Mouse (Mus musculus): ENCODE measurements around the gene Ms4a4b. TPM values are rescaled to one million over a fixed set of nuclear protein-coding genes. Genes with fewer than 3 reads are reported as not detected.

Ms4a4b gene
- not detected in 2 replicates for total RNA-seq (2012; rRNA removed)

GRCm38 (mm10) chr19:11443338-11443737 lies at the start of gene Ms4a4b:
Gene Ms4a4b (plus strand): TSS chr19:11443553.
- no peak for TF ChIP-seq CHD2 (IDR thresholded peaks at IDR 0.05; ENCODE audit: low read depth, low read length)
- DNase-seq (ENCODE audit: low read depth, low spot score), result no peak
- H3K36me3 ChIP-seq (ENCODE audit: control insufficient read depth, insufficient read depth, low read length, poor library complexity, severe bottlenecking), result no peaks in the 10 kb centered on the region
- no peaks in the 10 kb centered on the region for H3K4me1 ChIP-seq (ENCODE audit: control insufficient read depth in 2 of 2, insufficient read depth in 2 of 2, low read length in 2 of 2, poor library complexity in 1 of 2)
- H3K4me3 ChIP-seq (ENCODE audit: insufficient read depth in 1 of 2, low read depth in 1 of 2, low read length in 2 of 2, poor library complexity in 1 of 2, severe bottlenecking in 1 of 2), result no peak within 1 kb of the TSS
- in situ Hi-C loops (cut with MboI; ENCODE audit: low sequenced_read_pairs in 2 of 2, unreplicated experiment in 2 of 2), result no loop called here
- no peak within 1 kb of the TSS for H3K27ac ChIP-seq (ENCODE audit: insufficient read depth, low read depth, low read length, poor library complexity, severe bottlenecking)
- no peaks in the 10 kb centered on the region for H3K9me3 ChIP-seq (ENCODE audit: control insufficient read depth, insufficient read depth, low read depth, low read length)
- no peak within 1 kb of the TSS for H3K9ac ChIP-seq (ENCODE audit: insufficient read depth, low read depth, low read length, poor library complexity, severe bottlenecking)

- Histone ChIP-seq H3K9me3 (ENCODE audit: control insufficient read depth, insufficient read depth, low read depth, low read length) (no peaks in the 10 kb centered on the region), H3K4me3 (ENCODE audit: insufficient read depth in 1 of 2, low read depth in 1 of 2, low read length in 2 of 2, poor library complexity in 1 of 2, severe bottlenecking in 1 of 2) (no peak overlapping the region), H3K27ac (ENCODE audit: insufficient read depth, low read depth, low read length, poor library complexity, severe bottlenecking) (no peak overlapping the region), H3K36me3 (ENCODE audit: control insufficient read depth, insufficient read depth, low read length, poor library complexity, severe bottlenecking) (no peaks in the 10 kb centered on the region), H3K4me1 (ENCODE audit: control insufficient read depth in 2 of 2, insufficient read depth in 2 of 2, low read length in 2 of 2, poor library complexity in 1 of 2) (no peaks in the 10 kb centered on the region), H3K9ac (ENCODE audit: insufficient read depth, low read depth, low read length, poor library complexity, severe bottlenecking) (no peak overlapping the region)
- in situ Hi-C loops (cut with MboI; ENCODE audit: low sequenced_read_pairs in 2 of 2, unreplicated experiment in 2 of 2), result no loop called here
- no peak for DNase-seq (ENCODE audit: low read depth, low spot score)
- TF ChIP-seq HCFC1 (IDR thresholded peaks at IDR 0.05; ENCODE audit: borderline replicate concordance, insufficient read depth, low read length) (no peak), ZC3H11A (IDR thresholded peaks at IDR 0.05; ENCODE audit: borderline replicate concordance, low read depth, low read length) (no peak), CHD2 (IDR thresholded peaks at IDR 0.05; ENCODE audit: low read depth, low read length) (no peak), ZNF384 (IDR thresholded peaks at IDR 0.05; ENCODE audit: low read depth, low read length) (no peak), MAFK (IDR thresholded peaks at IDR 0.05; ENCODE audit: insufficient read depth, low read depth, low read length) (no peak)
Observed at GRCm38 (mm10) chr19:11395769-11396168, 47.6 kb upstream of the Ms4a4b start.

DNA sequence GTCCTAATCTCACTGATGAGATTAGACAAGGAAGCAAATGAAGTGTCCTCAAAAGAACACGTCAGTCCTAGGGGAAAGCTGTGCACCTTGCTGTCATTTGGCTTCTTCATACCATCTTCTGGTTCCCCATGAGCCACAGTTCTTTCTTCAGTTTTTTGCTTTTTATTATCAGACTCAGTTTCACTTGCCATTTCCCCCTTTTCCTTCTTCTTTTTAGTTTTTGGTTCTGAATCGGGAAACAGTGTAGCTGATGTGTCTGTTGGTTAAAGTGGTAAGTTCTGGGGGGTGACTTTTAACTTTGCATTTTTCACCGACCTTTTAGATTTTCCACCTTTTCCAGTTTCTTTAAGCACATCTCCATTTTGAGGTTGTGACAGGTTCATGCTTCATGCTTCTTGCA lies 38.8 kb upstream of the Ms4a4b start, which contains the start of gene Ms4a4c:
Gene Ms4a4c (plus strand): TSS at position 244 of the 400 bp plus-strand sequence.
- Histone ChIP-seq H3K9me3 (ENCODE audit: control insufficient read depth, insufficient read depth, low read depth, low read length) (no peaks in the 10 kb centered on the region), H3K36me3 (ENCODE audit: control insufficient read depth, insufficient read depth, low read length, poor library complexity, severe bottlenecking) (no peaks in the 10 kb centered on the region), H3K4me1 (ENCODE audit: control insufficient read depth in 2 of 2, insufficient read depth in 2 of 2, low read length in 2 of 2, poor library complexity in 1 of 2) (no peaks in the 10 kb centered on the region), H3K27ac (ENCODE audit: insufficient read depth, low read depth, low read length, poor library complexity, severe bottlenecking) (no peak within 1 kb of the TSS), H3K9ac (ENCODE audit: insufficient read depth, low read depth, low read length, poor library complexity, severe bottlenecking) (no peak within 1 kb of the TSS), H3K4me3 (ENCODE audit: insufficient read depth in 1 of 2, low read depth in 1 of 2, low read length in 2 of 2, poor library complexity in 1 of 2, severe bottlenecking in 1 of 2) (no peak within 1 kb of the TSS)
- no peak for DNase-seq (ENCODE audit: low read depth, low spot score)
- in situ Hi-C loops (cut with MboI; ENCODE audit: low sequenced_read_pairs in 2 of 2, unreplicated experiment in 2 of 2), result no loop called here
- TF ChIP-seq ZNF384 (IDR thresholded peaks at IDR 0.05; ENCODE audit: low read depth, low read length) (no peak), HCFC1 (IDR thresholded peaks at IDR 0.05; ENCODE audit: borderline replicate concordance, insufficient read depth, low read length) (no peak), CHD2 (IDR thresholded peaks at IDR 0.05; ENCODE audit: low read depth, low read length) (no peak), ZC3H11A (IDR thresholded peaks at IDR 0.05; ENCODE audit: borderline replicate concordance, low read depth, low read length) (no peak)

GRCm38 (mm10) chr19:11407428-11407827 lies 35.9 kb upstream of the Ms4a4b start:
- in situ Hi-C loops (cut with MboI; ENCODE audit: low sequenced_read_pairs in 2 of 2, unreplicated experiment in 2 of 2), result no loop called here
- no peak for DNase-seq (ENCODE audit: low read depth, low spot score)
- H3K4me1 ChIP-seq (ENCODE audit: control insufficient read depth in 2 of 2, insufficient read depth in 2 of 2, low read length in 2 of 2, poor library complexity in 1 of 2), result no peaks in the 10 kb centered on the region

DNA sequence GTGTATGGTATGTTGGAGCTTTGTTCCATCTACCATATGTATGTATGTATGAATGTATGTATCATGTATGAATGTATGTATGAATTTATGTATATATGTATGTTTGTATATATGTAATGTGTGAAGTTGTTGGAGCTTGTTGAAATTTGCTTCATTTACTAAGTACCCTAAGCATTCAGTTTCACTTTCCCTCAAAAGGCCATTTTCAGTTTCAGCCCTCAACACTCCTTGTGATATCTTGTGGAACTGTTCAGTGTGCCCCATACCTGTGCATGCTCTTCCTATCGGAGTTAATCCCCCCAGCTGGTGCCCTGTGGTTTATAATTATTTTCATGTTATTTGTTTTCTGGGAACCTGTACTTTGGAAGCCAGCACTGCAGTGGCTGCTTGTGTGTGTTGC lies 34.8 kb upstream of the Ms4a4b start:
- in situ Hi-C loops (cut with MboI; ENCODE audit: low sequenced_read_pairs in 2 of 2, unreplicated experiment in 2 of 2), result no loop called here
- no peak for DNase-seq (ENCODE audit: low read depth, low spot score)
- H3K27ac ChIP-seq (ENCODE audit: insufficient read depth, low read depth, low read length, poor library complexity, severe bottlenecking), result no peak overlapping the region
- H3K4me3 ChIP-seq (ENCODE audit: insufficient read depth in 1 of 2, low read depth in 1 of 2, low read length in 2 of 2, poor library complexity in 1 of 2, severe bottlenecking in 1 of 2), result no peak overlapping the region
- no peaks in the 10 kb centered on the region for H3K9me3 ChIP-seq (ENCODE audit: control insufficient read depth, insufficient read depth, low read depth, low read length)
- no peak for TF ChIP-seq CHD2 (IDR thresholded peaks at IDR 0.05; ENCODE audit: low read depth, low read length)
- no peak for TF ChIP-seq MAFK (IDR thresholded peaks at IDR 0.05; ENCODE audit: insufficient read depth, low read depth, low read length)
- no peak for TF ChIP-seq ZNF384 (IDR thresholded peaks at IDR 0.05; ENCODE audit: low read depth, low read length)
- TF ChIP-seq ZC3H11A (IDR thresholded peaks at IDR 0.05; ENCODE audit: borderline replicate concordance, low read depth, low read length), result no peak
- no peak for TF ChIP-seq HCFC1 (IDR thresholded peaks at IDR 0.05; ENCODE audit: borderline replicate concordance, insufficient read depth, low read length)
- no peaks in the 10 kb centered on the region for H3K36me3 ChIP-seq (ENCODE audit: control insufficient read depth, insufficient read depth, low read length, poor library complexity, severe bottlenecking)
- no peaks in the 10 kb centered on the region for H3K4me1 ChIP-seq (ENCODE audit: control insufficient read depth in 2 of 2, insufficient read depth in 2 of 2, low read length in 2 of 2, poor library complexity in 1 of 2)
- H3K9ac ChIP-seq (ENCODE audit: insufficient read depth, low read depth, low read length, poor library complexity, severe bottlenecking), result no peak overlapping the region

More at GRCm38 (mm10) chr19:11407428-11407827, 35.9 kb upstream of the Ms4a4b start:
- H3K27ac ChIP-seq (ENCODE audit: insufficient read depth, low read depth, low read length, poor library complexity, severe bottlenecking), result no peak overlapping the region
- H3K9me3 ChIP-seq (ENCODE audit: control insufficient read depth, insufficient read depth, low read depth, low read length), result no peaks in the 10 kb centered on the region
- H3K4me3 ChIP-seq (ENCODE audit: insufficient read depth in 1 of 2, low read depth in 1 of 2, low read length in 2 of 2, poor library complexity in 1 of 2, severe bottlenecking in 1 of 2), result no peak overlapping the region
- no peak overlapping the region for H3K9ac ChIP-seq (ENCODE audit: insufficient read depth, low read depth, low read length, poor library complexity, severe bottlenecking)
- no peaks in the 10 kb centered on the region for H3K36me3 ChIP-seq (ENCODE audit: control insufficient read depth, insufficient read depth, low read length, poor library complexity, severe bottlenecking)
- TF ChIP-seq ZNF384 (IDR thresholded peaks at IDR 0.05; ENCODE audit: low read depth, low read length) (no peak), CHD2 (IDR thresholded peaks at IDR 0.05; ENCODE audit: low read depth, low read length) (no peak), HCFC1 (IDR thresholded peaks at IDR 0.05; ENCODE audit: borderline replicate concordance, insufficient read depth, low read length) (no peak), ZC3H11A (IDR thresholded peaks at IDR 0.05; ENCODE audit: borderline replicate concordance, low read depth, low read length) (no peak)
